Mouse (Mus musculus): ENCODE measurements around the gene Gm10799. TPM values are rescaled to one million over a fixed set of nuclear protein-coding genes. Genes with fewer than 3 reads are reported as not detected.

The Gm10799 gene
- not detected for polyA plus RNA-seq (2015; fragmentation: Illumina TruSeq; extraction: RNeasy Lipid Tissue Mini Kit (QIAGEN cat#74804); ENCODE audit: insufficient read depth, low read depth, low replicate concordance)

GRCm38 (mm10) chr2:104068450-104068849, at the start of gene Gm10799:
Gene Gm10799, minus strand, starts transcription at chr2:104068550.

GRCm38 (mm10) chr2:104095741-104096213, 27.4 kb upstream of the Gm10799 start, which contains the start of gene Cd59a:
Gene Cd59a, plus strand, starts transcription at chr2:104095801.

GRCm38 (mm10) chr2:104069704-104070185, 1.4 kb upstream of the Gm10799 start, which contains the start of gene Cd59b:
Gene Cd59b, plus strand, starts transcription at chr2:104069849.

DNA sequence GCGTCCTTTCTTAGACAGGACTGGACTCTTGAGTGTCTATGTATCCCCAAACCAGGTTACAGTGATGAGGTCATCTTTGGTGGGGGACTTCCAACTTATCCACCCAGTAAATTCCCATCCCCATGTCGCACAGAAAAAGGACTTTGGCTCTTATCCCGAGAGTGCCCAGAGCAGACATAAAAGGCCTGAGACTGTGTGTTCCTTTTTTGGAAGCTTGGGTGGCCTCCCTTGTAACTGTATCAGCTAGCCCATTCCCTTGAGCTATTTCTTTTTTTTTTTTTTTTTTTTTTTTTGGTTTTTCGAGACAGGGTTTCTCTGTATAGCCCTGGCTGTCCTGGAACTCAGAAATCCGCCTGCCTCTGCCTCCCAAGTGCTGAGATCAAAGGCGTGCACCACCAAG, 2.8 kb downstream of the Gm10799 start, which contains the start of gene Gm10912:
Gene Gm10912, plus strand, starts transcription at position 301 of the 400 bp plus-strand sequence.

DNA sequence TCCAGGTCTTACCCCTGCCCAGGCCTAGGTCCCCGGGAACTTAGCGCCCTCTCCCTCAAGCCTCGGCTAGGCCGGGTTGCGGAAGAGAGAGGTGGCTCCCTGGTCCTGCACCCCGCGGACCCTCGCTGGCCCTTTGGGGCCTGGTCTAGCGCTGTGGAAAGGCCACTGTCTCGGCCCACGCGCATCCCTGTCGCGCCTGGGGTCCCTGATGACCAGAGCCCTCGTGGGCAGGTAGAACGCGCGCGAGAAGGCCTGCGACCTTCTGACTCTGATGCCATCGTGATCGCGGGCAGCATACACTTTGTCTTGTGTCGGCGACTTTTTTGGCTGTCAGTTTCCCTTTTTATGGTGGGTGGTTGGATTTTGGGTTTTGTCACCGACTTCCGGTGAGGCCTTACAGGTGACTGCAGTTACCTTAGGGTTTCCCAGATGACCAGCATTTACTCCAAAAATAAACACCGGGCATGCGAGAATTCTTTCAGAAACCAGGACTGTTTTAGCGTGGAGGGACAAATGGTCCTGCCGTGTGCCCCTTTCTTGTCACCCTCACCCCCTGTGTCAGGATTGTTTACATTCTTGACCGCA, 40.1 kb downstream of the Gm10799 start, which contains the start of gene 4931422A03Rik:
Gene 4931422A03Rik, minus strand, starts transcription at position 223 of the 585 bp plus-strand sequence.

GRCm38 (mm10) chr2:104027458-104028138, 40.8 kb downstream of the Gm10799 start, which contains the start of gene Fbxo3:
Gene Fbxo3, plus strand, starts transcription at chr2:104027721.

Other genes with a start within 250 kb of the Gm10799 start
- 10.4 TPM for gene Lmo2, start 110.6 kb downstream of the Gm10799 start, polyA plus RNA-seq (2015; fragmentation: Illumina TruSeq; extraction: RNeasy Lipid Tissue Mini Kit (QIAGEN cat#74804); ENCODE audit: insufficient read depth, low read depth, low replicate concordance)
- gene Fbxo3, start 40.8 kb downstream of the Gm10799 start, polyA plus RNA-seq (2015; fragmentation: Illumina TruSeq; extraction: RNeasy Lipid Tissue Mini Kit (QIAGEN cat#74804); ENCODE audit: insufficient read depth, low read depth, low replicate concordance) = 8.1 TPM
- gene 4931422A03Rik, start 40.2 kb downstream of the Gm10799 start, polyA plus RNA-seq (2015; fragmentation: Illumina TruSeq; extraction: RNeasy Lipid Tissue Mini Kit (QIAGEN cat#74804); ENCODE audit: insufficient read depth, low read depth, low replicate concordance) = not detected
- gene Gm10912, start 2.7 kb downstream of the Gm10799 start, polyA plus RNA-seq (2015; fragmentation: Illumina TruSeq; extraction: RNeasy Lipid Tissue Mini Kit (QIAGEN cat#74804); ENCODE audit: insufficient read depth, low read depth, low replicate concordance) = not detected
- gene Cd59b, start 1.3 kb upstream of the Gm10799 start, polyA plus RNA-seq (2015; fragmentation: Illumina TruSeq; extraction: RNeasy Lipid Tissue Mini Kit (QIAGEN cat#74804); ENCODE audit: insufficient read depth, low read depth, low replicate concordance) = 2.3 TPM
- 6.0 TPM for gene Cd59a, start 27.3 kb upstream of the Gm10799 start, polyA plus RNA-seq (2015; fragmentation: Illumina TruSeq; extraction: RNeasy Lipid Tissue Mini Kit (QIAGEN cat#74804); ENCODE audit: insufficient read depth, low read depth, low replicate concordance)
- gene A930018P22Rik, start 54.2 kb upstream of the Gm10799 start, polyA plus RNA-seq (2015; fragmentation: Illumina TruSeq; extraction: RNeasy Lipid Tissue Mini Kit (QIAGEN cat#74804); ENCODE audit: insufficient read depth, low read depth, low replicate concordance) = not detected

All from pancreas, adult 10 weeks (tissue).